Mouse (Mus musculus) brain, embryonic 14.5 days (tissue): Measurements from ENCODE around the gene 2900011O08Rik.

Experiments used
- CTCF ChIP-seq: fragments of 200-500 bp; IDR thresholded peaks from 2 replicates; pipeline ENCODE4 v1.5.1; 2012; ENCODE audit warnings: inconsistent platforms, mild to moderate bottlenecking, moderate library complexity, borderline replicate concordance; ENCODE audit not compliant: insufficient read depth, insufficient read length; ENCODE audit errors: extremely low read depth
- POLR2A ChIP-seq: fragments of 200-500 bp; IDR thresholded peaks from 2 replicates; pipeline ENCODE4 v1.6.1; 2012; ENCODE audit warnings: mild to moderate bottlenecking, inconsistent platforms, borderline replicate concordance; ENCODE audit not compliant: poor library complexity, insufficient read depth, insufficient read length, severe bottlenecking; ENCODE audit errors: extremely low read depth

DNA sequence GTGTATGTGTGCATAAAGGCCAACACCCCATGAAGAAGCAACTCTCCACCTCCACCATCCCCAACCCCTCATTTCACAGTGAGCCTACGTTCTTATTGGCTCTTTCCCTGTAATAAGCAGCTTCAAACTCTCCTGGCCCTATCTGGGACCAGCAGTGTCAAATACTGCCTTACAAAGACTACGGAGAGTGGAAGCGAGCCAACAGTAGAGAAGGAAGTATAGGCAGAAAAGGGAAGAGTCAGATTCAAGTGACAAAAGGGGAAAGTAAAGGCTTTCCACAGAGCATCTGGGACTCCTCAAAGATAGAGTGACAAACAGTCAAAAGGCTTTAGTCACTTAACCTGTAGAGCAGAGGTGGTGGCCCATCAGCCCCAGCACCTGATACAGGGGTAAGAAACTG is 126.3 kb downstream of the 2900011O08Rik start:
- no peak for TF ChIP-seq CTCF
- no peak for TF ChIP-seq POLR2A
